Mouse (Mus musculus): ENCODE results near the gene Lmna.

DNA sequence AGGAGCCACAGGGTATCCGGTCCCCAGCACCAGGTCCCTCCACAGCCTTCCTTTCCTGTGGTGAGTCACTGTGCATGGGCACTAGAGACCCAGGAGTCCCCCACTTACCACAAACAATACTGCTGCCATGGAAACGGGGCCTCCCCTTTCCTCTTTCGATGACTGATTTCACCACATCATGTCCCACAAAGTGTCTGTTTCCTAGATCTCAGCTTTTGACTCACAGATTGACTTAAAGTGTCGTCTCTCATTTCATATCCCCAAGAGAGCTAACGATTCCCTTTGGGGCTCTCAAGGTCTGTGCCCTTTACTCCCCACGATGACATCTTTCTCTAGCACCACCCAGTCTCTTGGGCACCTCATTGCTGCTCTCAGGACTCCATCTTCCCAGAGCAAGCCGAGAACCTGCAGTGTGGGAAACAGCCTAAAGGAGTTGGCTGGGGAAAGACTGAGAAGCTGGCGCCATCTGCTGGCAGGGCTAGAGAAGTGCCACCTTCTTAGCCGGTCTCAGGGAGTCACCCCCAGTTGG lies 12.1 kb upstream of the Lmna start:
- TF ChIP-seq CTCF (IDR thresholded peaks at IDR 0.05; ENCODE audit: low read depth, low read length): peak; percentile 95
- no peak for TF ChIP-seq POLR2A (IDR thresholded peaks at IDR 0.05; ENCODE audit: insufficient read depth, low read length)
- no peak for TF ChIP-seq EP300 (IDR thresholded peaks at IDR 0.05; ENCODE audit: insufficient read depth, low read depth, low read length)
